Mouse (Mus musculus): ENCODE results near the gene Cdh4.

- no peak for TF ChIP-seq CTCF (IDR thresholded peaks at IDR 0.05; ENCODE audit: low read depth)
- no peak for TF ChIP-seq EP300 (IDR thresholded peaks at IDR 0.05; ENCODE audit: low read depth)
Observed at GRCm38 (mm10) chr2:179440161-179440560, 2.1 kb upstream of the Cdh4 start.

Data from heart, postnatal 0 days (tissue).